Mouse (Mus musculus) G1E-ER4 (cell line): Measurements from ENCODE around the gene Dlat. TPM values are rescaled to one million over a fixed set of nuclear protein-coding genes. Genes with fewer than 3 reads are reported as not detected.

Experiments
- GATA1 ChIP-seq: IDR thresholded peaks from one replicate; pipeline ENCODE4 v1.8.0; 2012; ENCODE audit warnings: low read length, inconsistent platforms
- polyA plus RNA-seq: library from polyadenylated mRNA; stranded (reverse); fragments of >175 nt; gene quantifications from 2 replicates; pipeline ENCODE4 v1.2.3, GENCODE M21; 2012

The Dlat gene
- polyA plus RNA-seq, 1 experiment = 57.7 TPM

DNA sequence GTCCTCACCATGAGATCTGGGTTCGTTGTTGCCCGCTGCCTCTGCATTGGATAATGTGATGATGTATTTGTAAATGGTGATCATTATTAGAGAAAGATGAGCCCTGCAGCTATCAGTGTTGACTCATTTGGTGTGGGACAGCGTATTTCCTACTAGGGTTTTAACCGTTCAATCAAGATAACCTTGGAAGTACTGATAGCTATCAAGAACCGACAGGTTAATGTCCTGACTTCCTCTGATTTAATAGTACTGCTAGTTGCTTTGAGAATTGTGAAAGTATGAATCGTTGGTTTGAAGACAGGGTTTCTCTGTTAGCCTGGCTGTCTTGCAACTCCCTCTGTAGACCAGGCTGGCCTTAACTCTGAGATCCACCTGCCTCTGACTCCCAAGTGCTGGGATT lies 55.2 kb downstream of the Dlat start:
- no peak for TF ChIP-seq GATA1

DNA sequence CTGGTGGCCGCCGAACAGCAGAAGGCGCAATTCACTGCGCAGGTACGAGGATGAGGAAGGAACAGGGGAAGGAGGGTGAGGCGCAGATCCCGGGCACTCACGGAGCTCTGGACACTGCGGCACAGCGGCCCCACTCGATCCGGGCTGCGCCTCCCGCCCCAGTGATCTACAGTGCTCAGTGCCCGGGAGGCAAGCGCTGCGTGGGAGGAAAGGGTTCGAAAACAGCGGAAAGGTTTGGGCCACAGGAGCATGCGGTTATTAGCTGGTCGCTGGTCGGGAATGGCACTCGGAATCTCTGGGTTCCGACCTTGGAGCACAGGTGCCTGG lies 55.6 kb downstream of the Dlat start:
- TF ChIP-seq GATA1 = no peak

DNA sequence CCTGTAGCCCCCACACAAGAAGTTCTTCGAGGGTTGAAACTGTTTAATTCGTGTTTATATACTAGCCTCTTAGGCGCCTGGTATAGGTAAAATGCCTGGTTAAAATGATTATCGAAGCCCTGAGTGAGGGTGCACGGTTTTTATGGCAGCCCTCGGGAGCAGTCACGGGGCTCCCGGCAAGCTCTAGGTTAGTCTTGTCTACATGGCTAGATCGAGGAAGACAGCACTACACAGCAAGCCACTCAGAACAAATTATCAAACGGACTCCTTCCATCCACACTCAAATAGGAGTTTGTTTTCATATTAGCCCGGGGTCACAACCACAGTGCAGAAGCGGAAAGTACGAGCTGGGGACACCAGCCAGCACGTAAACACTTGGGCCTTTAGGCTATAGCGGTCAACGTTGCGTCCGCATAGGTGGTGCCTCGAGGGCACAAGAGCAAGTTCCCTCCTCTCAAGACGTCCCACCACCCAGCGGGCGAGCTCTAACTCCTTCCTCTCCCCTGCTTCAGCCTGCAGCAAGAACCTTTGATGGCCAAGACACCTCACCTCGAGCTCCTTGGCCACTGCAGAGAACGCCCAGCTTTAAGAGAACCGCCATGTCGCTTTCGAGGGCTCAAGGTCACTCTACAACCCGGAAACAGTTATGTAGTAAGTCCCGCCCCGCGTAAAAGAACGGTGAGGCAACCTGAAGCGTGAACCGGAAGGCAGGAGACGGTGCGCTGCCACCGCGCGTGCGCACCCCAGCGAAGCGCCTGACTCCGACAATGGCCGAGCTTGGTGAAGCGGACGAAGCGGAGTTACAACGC lies 56.2 kb downstream of the Dlat start, which contains the start of the genes Sdhd and Timm8b:
Sdhd (minus strand) TSS at position 624 of the 809 bp plus-strand sequence.
Timm8b (plus strand) TSS at position 722 of the 809 bp plus-strand sequence.
- TF ChIP-seq GATA1 = no peak

DNA sequence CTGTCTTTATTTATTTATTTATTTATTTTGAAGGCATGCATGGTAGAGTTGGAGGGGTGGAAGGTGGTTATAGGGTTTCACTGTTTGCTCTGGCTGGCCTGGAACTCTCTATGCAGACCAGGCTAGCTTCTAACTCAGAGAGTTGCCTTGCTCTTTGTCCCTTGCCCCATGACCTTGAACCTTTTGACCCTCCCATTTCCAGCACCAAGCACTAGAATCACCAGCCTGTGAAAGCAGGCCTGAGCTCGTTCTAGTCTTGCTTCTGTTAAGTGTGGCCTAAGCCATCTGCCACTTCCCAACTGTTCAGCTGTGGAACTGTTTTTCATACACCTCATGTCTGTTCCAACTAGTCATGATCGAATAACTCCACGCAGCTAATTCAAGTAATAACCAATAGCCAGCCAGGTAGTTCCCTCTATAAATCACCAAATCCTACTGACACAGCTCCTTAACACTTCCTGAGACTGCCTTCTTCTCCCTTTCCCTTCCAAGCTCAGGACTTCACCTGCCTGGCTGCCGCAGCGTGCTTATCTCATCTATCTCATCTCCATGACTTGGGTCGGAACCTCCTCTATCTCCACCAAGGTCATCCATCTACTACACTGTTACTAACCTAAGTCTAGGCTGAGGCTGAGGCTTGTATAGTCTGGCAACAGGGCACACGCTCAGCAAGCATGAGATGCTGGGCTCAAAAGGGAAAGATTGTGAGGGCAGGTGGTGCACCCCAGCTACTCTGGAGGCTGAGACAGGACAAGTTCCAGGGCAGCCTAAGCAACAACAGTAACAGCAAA lies 57.3 kb downstream of the Dlat start:
- TF ChIP-seq GATA1 = no peak

DNA sequence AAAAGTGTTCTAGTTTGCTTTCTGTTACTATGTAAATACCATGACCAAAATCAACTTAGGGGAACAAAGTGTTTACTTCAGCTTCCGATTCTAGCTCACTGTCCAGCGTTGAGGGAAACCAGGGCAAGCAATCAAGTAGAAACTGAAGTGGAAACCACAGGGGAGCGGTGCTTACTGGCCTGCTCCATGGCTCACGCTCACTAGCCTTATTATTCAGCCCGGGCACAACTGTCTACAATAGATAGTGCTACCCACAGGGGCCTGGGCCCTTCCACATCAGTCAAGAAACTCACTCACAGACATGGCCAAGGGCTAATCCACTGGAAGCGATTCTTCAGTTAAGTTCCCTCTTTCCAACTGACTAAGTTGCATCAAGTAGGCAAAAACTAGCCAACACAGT lies 58.0 kb downstream of the Dlat start:
- TF ChIP-seq GATA1 = no peak

DNA sequence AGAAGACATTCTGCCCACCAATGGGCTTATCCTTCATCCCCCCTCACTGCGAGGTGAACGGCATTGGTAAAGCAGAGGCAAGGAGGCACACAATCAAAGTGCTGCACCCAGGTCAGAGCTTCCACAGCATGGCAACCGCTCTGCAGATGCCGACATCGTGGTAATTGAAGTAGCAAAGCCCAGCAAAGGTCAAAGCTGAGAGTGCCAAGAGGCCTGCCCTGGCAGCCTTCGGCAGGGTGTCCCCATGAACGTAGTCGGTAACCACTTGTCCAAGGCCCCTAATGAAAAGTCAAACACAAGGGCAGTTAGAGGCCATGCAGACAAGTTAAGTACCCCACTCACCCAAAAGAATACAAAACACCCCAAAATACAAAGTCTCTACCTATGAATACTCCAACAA lies 62.6 kb downstream of the Dlat start:
- no peak for TF ChIP-seq GATA1

DNA sequence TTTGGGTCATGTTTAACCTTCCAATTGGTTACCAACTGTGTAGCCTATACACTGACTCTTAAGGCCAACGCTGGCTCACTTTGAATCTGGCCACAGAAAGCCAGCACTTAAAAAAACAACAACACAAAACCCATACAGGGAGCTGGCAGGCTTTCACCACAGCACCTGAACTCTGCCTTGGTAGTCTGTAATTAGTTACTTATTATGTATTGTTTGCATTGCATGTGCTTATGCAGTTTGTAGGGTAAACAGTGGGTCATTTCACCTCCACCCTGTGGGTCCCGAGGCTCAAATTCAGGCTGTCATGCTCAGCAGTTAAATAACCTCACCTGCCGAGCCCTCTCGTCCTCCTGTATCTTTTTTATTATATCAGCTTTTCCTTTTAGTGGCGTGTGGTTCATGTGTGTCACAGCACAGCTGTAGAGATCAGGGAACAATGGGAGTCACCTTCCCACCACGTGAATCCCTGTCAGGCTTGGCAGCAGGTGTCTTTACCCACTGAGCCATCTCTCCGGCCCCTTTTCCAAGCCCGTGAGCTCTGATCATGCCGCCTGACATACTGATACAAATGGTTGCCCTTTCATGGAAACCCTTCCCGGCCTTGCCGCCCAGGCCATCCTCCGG lies 64.7 kb downstream of the Dlat start:
- no peak for TF ChIP-seq GATA1

DNA sequence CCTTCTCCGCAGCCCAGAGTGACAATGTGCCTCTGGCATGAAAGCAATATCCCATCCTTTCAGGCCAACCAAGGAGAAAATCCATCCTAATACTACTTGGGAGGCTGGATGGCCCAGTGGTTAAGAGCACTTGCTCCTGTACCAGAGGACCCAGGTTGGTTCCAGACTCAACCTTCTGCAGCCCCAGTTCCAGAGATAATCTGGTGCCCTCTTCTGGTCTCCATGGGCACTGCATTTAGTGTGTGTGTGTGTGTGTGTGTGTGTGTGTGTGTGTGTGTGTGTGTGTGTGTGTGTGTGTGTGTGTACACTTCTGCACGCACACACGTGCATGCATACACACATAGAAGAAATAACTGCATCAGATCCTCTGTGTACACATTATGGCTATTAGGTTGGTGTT lies 66.0 kb downstream of the Dlat start:
- no peak for TF ChIP-seq GATA1

DNA sequence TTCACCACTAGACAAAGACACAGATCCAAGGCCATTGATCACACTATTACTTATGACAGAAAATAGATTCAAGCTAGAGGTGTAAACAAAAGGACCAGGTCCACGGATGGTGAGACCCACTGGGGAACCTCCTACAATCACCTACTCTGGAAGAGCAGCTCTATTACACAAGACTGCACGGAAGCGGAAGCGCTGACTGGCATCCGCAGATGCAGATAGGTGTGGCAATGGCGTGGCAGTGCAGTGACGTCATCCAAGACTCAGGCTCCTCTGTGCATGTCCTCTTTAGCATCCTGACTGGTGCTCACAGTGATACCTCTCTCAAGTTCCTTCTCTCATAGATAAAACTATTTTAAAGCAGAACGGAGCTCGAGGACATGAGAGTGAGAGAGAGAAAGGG lies 66.6 kb downstream of the Dlat start:
- TF ChIP-seq GATA1 = no peak

DNA sequence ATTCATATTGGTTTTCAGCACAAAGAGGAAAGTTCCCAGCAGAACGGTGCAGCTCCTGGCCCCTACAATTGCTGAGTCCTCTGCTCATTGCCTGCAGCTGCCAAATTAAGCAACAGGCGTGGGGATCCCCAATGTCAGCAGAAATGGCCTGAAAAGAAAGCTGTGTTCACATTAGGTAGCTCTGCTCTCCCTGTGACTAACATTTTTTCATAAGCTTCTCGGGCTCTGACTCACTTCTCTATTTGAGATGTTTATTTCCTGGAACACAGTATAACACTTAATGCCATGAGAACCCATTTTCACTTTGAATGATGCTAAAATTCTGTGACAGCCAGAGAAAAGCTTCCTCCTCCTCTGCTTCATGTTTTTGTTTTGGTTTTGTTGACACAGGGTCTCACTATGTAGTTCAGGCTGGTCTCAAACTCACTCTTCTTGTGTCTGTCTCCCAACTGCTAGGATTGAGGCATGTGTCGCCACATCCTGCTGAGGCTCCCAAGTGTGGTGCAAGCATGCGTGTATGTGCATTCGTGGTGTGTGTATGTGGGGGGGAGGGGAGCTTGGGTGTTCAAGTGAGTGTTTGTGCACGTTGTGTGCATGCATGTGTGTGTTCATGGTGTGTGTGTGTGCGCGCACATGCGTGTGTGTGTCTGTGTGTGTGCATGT lies 68.6 kb downstream of the Dlat start:
- no peak for TF ChIP-seq GATA1

DNA sequence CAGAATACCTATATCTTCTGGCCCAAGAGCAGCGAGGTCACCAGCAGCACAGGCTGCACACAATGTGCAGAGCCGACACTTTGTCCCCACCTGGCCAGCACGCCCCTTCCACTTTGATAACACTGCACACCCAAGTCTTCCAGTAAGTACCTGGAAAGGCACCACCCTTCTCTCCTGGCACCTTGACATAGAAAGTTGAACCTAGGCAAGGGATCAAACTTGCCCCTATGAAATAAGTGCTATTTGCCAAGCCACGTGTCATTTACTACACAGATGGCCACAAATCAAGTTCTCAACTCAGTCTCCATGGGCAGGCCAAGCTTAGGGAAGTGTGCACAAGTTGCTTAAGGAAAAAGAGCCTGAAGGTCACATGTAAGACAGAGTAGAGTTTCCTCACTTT lies 72.6 kb downstream of the Dlat start:
- no peak for TF ChIP-seq GATA1

DNA sequence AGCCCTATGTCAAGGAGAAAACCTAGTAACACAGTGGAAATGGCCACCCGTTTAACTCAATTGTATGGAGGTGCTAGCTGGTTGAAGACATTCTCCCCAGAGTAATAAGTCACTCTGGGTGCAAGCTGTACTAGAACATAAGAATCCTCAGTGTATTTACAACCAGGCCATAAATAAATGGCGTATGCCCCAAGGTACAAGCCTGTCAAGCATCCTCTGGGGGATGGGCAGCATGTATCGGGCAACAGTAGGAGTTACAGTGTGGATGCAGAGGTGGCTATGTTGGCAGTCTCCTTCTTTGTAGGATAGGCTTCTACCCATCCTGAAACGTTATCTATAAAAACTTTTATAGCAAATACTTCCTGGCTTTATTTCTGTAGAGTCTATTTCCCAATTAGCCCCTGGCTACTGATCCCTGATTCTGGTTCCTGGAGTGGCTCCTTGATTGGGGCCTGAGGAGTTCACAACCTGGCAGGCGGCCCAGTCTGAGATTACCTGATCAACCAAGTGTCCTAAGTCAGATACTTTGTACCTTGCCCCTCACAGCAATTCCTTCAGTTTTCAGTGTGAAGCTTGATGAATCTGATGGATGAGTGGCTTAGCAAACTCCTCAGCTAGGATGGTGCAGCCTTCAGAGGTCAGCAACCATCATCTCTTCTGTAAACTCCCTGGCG lies 74.3 kb downstream of the Dlat start:
- TF ChIP-seq GATA1 = no peak

Other genes with a start within 250 kb of the Dlat start
- gene Plet1, start 165.3 kb downstream of the Dlat start, polyA plus RNA-seq = not detected in 2 replicates
- 6.6 and 15.4 TPM in 2 replicates for gene Pts, start 131.1 kb downstream of the Dlat start, polyA plus RNA-seq
- gene Il18, start 105.0 kb downstream of the Dlat start, polyA plus RNA-seq = not detected in 2 replicates
- not detected in 2 replicates for gene Bco2, start 104.6 kb downstream of the Dlat start, polyA plus RNA-seq
- not detected in 2 replicates for gene Tex12, start 98.5 kb downstream of the Dlat start, polyA plus RNA-seq
- 15.5 and 45.5 TPM in 2 replicates for gene Sdhd, start 56.0 kb downstream of the Dlat start, polyA plus RNA-seq
- gene Timm8b, start 55.9 kb downstream of the Dlat start, polyA plus RNA-seq = 13.3 and 21.0 TPM in 2 replicates
- 0.29 and 0.44 TPM in 2 replicates for gene Pih1d2, start 42.5 kb downstream of the Dlat start, polyA plus RNA-seq
- 9.5 and 11.1 TPM in 2 replicates for gene Nkapd1, start 42.3 kb downstream of the Dlat start, polyA plus RNA-seq
- gene Dixdc1, start 79.7 kb upstream of the Dlat start, polyA plus RNA-seq = not detected in 2 replicates
- not detected in 2 replicates for gene 2310030G06Rik, start 86.8 kb upstream of the Dlat start, polyA plus RNA-seq
- not detected in 2 replicates for gene Cryab, start 91.5 kb upstream of the Dlat start, polyA plus RNA-seq
- not detected in 2 replicates for gene Hspb2, start 92.6 kb upstream of the Dlat start, polyA plus RNA-seq
- gene Fdxacb1, start 108.5 kb upstream of the Dlat start, polyA plus RNA-seq = 1.9 and 2.1 TPM in 2 replicates
- 12.5 and 18.0 TPM in 2 replicates for gene Alg9, start 115.2 kb upstream of the Dlat start, polyA plus RNA-seq
- gene 1110032A03Rik, start 115.7 kb upstream of the Dlat start, polyA plus RNA-seq = 1.2 and 1.4 TPM in 2 replicates
- gene Ppp2r1b, start 185.5 kb upstream of the Dlat start, polyA plus RNA-seq = 15.9 and 23.9 TPM in 2 replicates